Mouse (Mus musculus) cortical plate, adult 2 months (tissue): ENCODE measurements around the gene Map2. TPM values are rescaled to one million over a fixed set of nuclear protein-coding genes. Genes with fewer than 3 reads are reported as not detected.

Experiments
- H3K27ac ChIP-seq: fragments of 200-500 bp; 2 replicates; pipeline ENCODE4 v1.5.1; 2012; ENCODE audit warnings: low read length, control low read depth, inconsistent platforms; ENCODE audit not compliant: insufficient read depth
- H3K4me1 ChIP-seq: fragments of 200-500 bp; 2 replicates; pipeline ENCODE4 v1.6.1; 2011; ENCODE audit warnings: low read length; ENCODE audit not compliant: control insufficient read depth, insufficient read depth
- H3K4me3 ChIP-seq: fragments of 200-500 bp; 2 replicates; pipeline ENCODE4 v1.5.1; 2011; ENCODE audit warnings: mild to moderate bottlenecking, low read length, control low read depth; ENCODE audit not compliant: insufficient read depth
- CTCF ChIP-seq: fragments of 200-500 bp; IDR thresholded peaks from 2 replicates; pipeline ENCODE4 v1.5.1; 2011; ENCODE audit warnings: mild to moderate bottlenecking, control low read depth, low read length; ENCODE audit not compliant: insufficient read depth; ENCODE audit errors: extremely low read depth
- POLR2A ChIP-seq: fragments of 200-500 bp; IDR thresholded peaks from 2 replicates; pipeline ENCODE4 v1.6.1; 2011; ENCODE audit warnings: mild to moderate bottlenecking, low read length, control low read depth; ENCODE audit not compliant: insufficient read depth; ENCODE audit errors: extremely low read depth
- polyA plus RNA-seq: library from polyadenylated mRNA; depleted of rRNA; stranded (reverse); fragments of >200 nt; gene quantifications from 2 replicates; pipeline ENCODE4 v1.2.3, GENCODE M21; 2012

The Map2 gene
- polyA plus RNA-seq, 1 experiment: 479 TPM

GRCm38 (mm10) chr1:66168722-66169121 is 6.4 kb upstream of the Map2 start:
- Histone ChIP-seq H3K4me3 (no peak overlapping the region), H3K27ac (no peak overlapping the region), H3K4me1 (no peaks in the 10 kb centered on the region)
- TF ChIP-seq CTCF (no peak), POLR2A (no peak)

- no peaks in the 10 kb centered on the region for H3K4me1 ChIP-seq
- TF ChIP-seq POLR2A (no peak), CTCF (no peak)
- H3K27ac ChIP-seq: no peak overlapping the region
These were observed 2.9 kb upstream of the Map2 start for GRCm38 (mm10) chr1:66172127-66172526.

GRCm38 (mm10) chr1:66173630-66174029 is 1.4 kb upstream of the Map2 start:
- no peak overlapping the region for H3K27ac ChIP-seq
- no peak overlapping the region for H3K4me3 ChIP-seq
- peaks cover 2% of the 10 kb centered on the region; the same call in 1 of the 2 replicates for H3K4me1 ChIP-seq
- TF ChIP-seq POLR2A (no peak), CTCF (no peak)

More at GRCm38 (mm10) chr1:66172127-66172526, 2.9 kb upstream of the Map2 start:
- no peak overlapping the region for H3K4me3 ChIP-seq

GRCm38 (mm10) chr1:66176012-66176837 is 1.2 kb downstream of the Map2 start:
- TF ChIP-seq POLR2A: no peak
- no peak for TF ChIP-seq CTCF

GRCm38 (mm10) chr1:66176838-66177105 is 1.7 kb downstream of the Map2 start:
- Histone ChIP-seq H3K27ac (no peak overlapping the region), H3K4me1 (peaks cover 5% of the 10 kb centered on the region; the same call in 1 of the 2 replicates), H3K4me3 (peak overlapping the region; percentile 65)
- no peak for TF ChIP-seq CTCF
- TF ChIP-seq POLR2A: no peak

More at GRCm38 (mm10) chr1:66176012-66176837, 1.2 kb downstream of the Map2 start:
- H3K4me1 ChIP-seq: peaks cover 5% of the 10 kb centered on the region; the same call in 1 of the 2 replicates
- H3K27ac ChIP-seq: no peak overlapping the region
- peak overlapping the region; percentile 65 for H3K4me3 ChIP-seq

GRCm38 (mm10) chr1:66177489-66178170 is 2.6 kb downstream of the Map2 start:
- no peak overlapping the region for H3K27ac ChIP-seq
- TF ChIP-seq CTCF (peak; percentile 11; the same call in 1 of the 2 replicates), POLR2A (no peak)
- peak overlapping the region; percentile 65; the same call in 1 of the 2 replicates for H3K4me3 ChIP-seq

GRCm38 (mm10) chr1:66187016-66187681 is 12.1 kb downstream of the Map2 start:
- Histone ChIP-seq H3K4me3 (peak overlapping the region; percentile 4; the same call in 1 of the 2 replicates), H3K4me1 (peaks cover 6% of the 10 kb centered on the region), H3K27ac (peak overlapping the region; percentile 28; the same call in 1 of the 2 replicates)
- TF ChIP-seq CTCF (no peak), POLR2A (no peak)

More at GRCm38 (mm10) chr1:66177489-66178170, 2.6 kb downstream of the Map2 start:
- peaks cover 5% of the 10 kb centered on the region; the same call in 1 of the 2 replicates for H3K4me1 ChIP-seq

- TF ChIP-seq POLR2A (no peak), CTCF (no peak)
- H3K4me3 ChIP-seq: no peak overlapping the region
- H3K4me1 ChIP-seq: peaks cover 6% of the 10 kb centered on the region
- no peak overlapping the region for H3K27ac ChIP-seq
These were observed 17.3 kb downstream of the Map2 start for GRCm38 (mm10) chr1:66192401-66192800.

GRCm38 (mm10) chr1:66192891-66193290 is 17.8 kb downstream of the Map2 start:
- H3K4me3 ChIP-seq: no peak overlapping the region
- no peak overlapping the region for H3K27ac ChIP-seq
- peaks cover 6% of the 10 kb centered on the region for H3K4me1 ChIP-seq
- TF ChIP-seq CTCF: no peak
- no peak for TF ChIP-seq POLR2A
